Mouse (Mus musculus) midbrain, embryonic 14.5 days (tissue): Measurements from ENCODE around the gene Isg20l2. TPM values are rescaled to one million over a fixed set of nuclear protein-coding genes. Genes with fewer than 3 reads are reported as not detected.
A peak's percentile ranks its signal among the peaks of the same experiment; 100 is the strongest.

Experiments used
- ATAC-seq: fragments of 200-750 bp; cut with Nextera tagmentation; 2 replicates; pipeline ENCODE4 v1.8.0; 2017; ENCODE audit warnings: moderate number of reproducible peaks, moderate library complexity; ENCODE audit not compliant: low FRiP score, low TSS enrichment
- DNase-seq: peaks from one replicate; pipeline ENCODE4 v3.0.0-alpha.2; 2015
- H3K27ac ChIP-seq: fragments of 300-500 bp; sonication (generic); replicated peaks from 2 replicates; pipeline ENCODE4 v1.5.1; 2014; ENCODE audit warnings: mild to moderate bottlenecking, low read depth, low read length, moderate library complexity
- H3K27me3 ChIP-seq: fragments of 300-500 bp; sonication (generic); 2 replicates; pipeline ENCODE4 v1.6.1; 2014; ENCODE audit warnings: low read length, control low read depth, mixed read lengths; ENCODE audit not compliant: control insufficient read depth, insufficient read depth
- H3K36me3 ChIP-seq: fragments of 300-500 bp; sonication (generic); 2 replicates; pipeline ENCODE4 v1.6.1; 2014; ENCODE audit warnings: low read length, control low read depth; ENCODE audit not compliant: control insufficient read depth, insufficient read depth
- H3K4me1 ChIP-seq: fragments of 300-500 bp; sonication (generic); 2 replicates; pipeline ENCODE4 v1.6.1; 2014; ENCODE audit warnings: mild to moderate bottlenecking, antibody characterized with exemption, low read length, control low read depth; ENCODE audit not compliant: control insufficient read depth, insufficient read depth
- H3K4me2 ChIP-seq: fragments of 300-500 bp; sonication (generic); 2 replicates; pipeline ENCODE4 v1.6.1; 2014; ENCODE audit warnings: mild to moderate bottlenecking, low read length, moderate library complexity
- H3K4me3 ChIP-seq: fragments of 300-500 bp; sonication (generic); replicated peaks from 2 replicates; pipeline ENCODE4 v1.5.1; 2014; ENCODE audit warnings: low read depth, low read length
- H3K9ac ChIP-seq: fragments of 300-500 bp; sonication (generic); replicated peaks from 2 replicates; pipeline ENCODE4 v1.6.1; 2014; ENCODE audit warnings: mild to moderate bottlenecking, low read length, moderate library complexity
- H3K9me3 ChIP-seq: fragments of 300-500 bp; sonication (generic); 2 replicates; pipeline ENCODE4 v1.6.1; 2016; ENCODE audit warnings: low read length, control low read depth, mixed read lengths; ENCODE audit not compliant: control insufficient read depth
- WGBS: fragments of 180-500 bp; shearing (Covaris S2); extraction: QIAGEN DNeasy Blood & Tissue Kit; methylation state at CpG from one replicate; pipeline ENCODE4 v1.1.7; 2014; 5-methylcytosine and 5-hydroxymethylcytosine counted together
- polyA plus RNA-seq: library from polyadenylated mRNA; unstranded; fragments of >200 nt; fragmentation: Nextera tagmentation; extraction: Ambion mirVana; gene quantifications from 2 replicates; pipeline ENCODE4 v1.2.1, GENCODE M21; 2014

Gene Isg20l2
- polyA plus RNA-seq, 1 experiment from 2014 or later, result 23.2 TPM

DNA sequence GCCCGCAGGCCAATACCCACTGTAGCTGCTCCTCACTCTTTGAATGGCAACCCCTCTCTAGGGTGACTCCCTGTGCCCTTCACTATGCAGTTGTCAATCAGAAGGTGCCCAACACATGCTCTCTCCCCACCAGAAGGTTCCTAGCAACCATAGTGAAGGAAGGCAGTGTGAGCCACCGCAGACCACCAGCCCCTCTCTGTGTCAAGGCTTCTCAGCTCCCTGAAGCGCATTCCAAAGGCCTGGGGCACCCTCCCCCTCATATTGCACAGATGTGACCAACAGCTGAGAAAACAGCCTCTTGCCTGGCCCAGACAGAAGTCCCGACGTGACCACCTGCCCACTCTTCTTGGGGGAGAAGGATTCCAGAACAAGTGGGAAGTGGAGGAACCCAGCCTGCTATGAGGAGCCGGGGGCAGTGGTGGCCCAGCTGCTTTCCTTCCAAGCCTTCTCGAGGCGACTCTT lies 42.1 kb downstream of the Isg20l2 start:
- no peaks in the 10 kb centered on the region for H3K9me3 ChIP-seq
- H3K27ac ChIP-seq, result peak overlapping the region; percentile 66
- H3K4me2 ChIP-seq, result peak overlapping the region; percentile 94
- ATAC-seq (0 out of 2 replicates have a peak, but pooled peaks have one; percentile 19), DNase-seq (peak; percentile 48)
- no peaks in the 10 kb centered on the region for H3K27me3 ChIP-seq
- H3K9ac ChIP-seq, result peak overlapping the region; percentile 71
- WGBS, result 5% methylated on average over 8 of the region's 8 CpGs
- H3K4me3 ChIP-seq, result peak overlapping the region; percentile 58
- peaks cover 7% of the 10 kb centered on the region; the same call in 1 of the 2 replicates for H3K36me3 ChIP-seq
- H3K4me1 ChIP-seq, result peaks cover 30% of the 10 kb centered on the region

DNA sequence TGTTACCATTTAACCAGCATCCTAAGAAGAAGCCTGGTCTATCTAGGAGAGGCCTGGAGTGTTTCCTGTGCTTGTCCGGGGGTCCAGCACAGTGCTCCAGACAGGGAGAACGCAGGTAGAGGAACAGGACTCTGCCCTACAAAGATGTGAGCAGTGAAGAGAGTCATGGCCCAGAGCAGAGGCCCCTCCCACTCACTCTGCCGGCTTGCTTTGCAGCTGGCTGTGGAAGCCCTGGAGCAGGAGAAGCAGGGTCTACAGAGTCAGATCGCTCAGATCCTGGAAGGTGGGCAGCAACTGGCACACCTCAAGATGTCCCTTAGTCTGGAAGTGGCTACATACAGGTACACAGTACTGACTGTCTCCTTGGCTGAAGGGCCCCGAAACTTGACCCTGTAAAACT lies 42.7 kb downstream of the Isg20l2 start:
- H3K27ac ChIP-seq, result peak overlapping the region; percentile 66
- H3K4me2 ChIP-seq, result peak overlapping the region; percentile 94
- H3K4me1 ChIP-seq, result peaks cover 30% of the 10 kb centered on the region
- DNase-seq (no peak), ATAC-seq (no peak)
- peak overlapping the region; percentile 58 for H3K4me3 ChIP-seq
- peak overlapping the region; percentile 71 for H3K9ac ChIP-seq
- WGBS, result 18% methylated on average over 5 of the region's 5 CpGs
- no peaks in the 10 kb centered on the region for H3K9me3 ChIP-seq
- no peaks in the 10 kb centered on the region for H3K27me3 ChIP-seq
- H3K36me3 ChIP-seq, result peaks cover 7% of the 10 kb centered on the region; the same call in 1 of the 2 replicates

DNA sequence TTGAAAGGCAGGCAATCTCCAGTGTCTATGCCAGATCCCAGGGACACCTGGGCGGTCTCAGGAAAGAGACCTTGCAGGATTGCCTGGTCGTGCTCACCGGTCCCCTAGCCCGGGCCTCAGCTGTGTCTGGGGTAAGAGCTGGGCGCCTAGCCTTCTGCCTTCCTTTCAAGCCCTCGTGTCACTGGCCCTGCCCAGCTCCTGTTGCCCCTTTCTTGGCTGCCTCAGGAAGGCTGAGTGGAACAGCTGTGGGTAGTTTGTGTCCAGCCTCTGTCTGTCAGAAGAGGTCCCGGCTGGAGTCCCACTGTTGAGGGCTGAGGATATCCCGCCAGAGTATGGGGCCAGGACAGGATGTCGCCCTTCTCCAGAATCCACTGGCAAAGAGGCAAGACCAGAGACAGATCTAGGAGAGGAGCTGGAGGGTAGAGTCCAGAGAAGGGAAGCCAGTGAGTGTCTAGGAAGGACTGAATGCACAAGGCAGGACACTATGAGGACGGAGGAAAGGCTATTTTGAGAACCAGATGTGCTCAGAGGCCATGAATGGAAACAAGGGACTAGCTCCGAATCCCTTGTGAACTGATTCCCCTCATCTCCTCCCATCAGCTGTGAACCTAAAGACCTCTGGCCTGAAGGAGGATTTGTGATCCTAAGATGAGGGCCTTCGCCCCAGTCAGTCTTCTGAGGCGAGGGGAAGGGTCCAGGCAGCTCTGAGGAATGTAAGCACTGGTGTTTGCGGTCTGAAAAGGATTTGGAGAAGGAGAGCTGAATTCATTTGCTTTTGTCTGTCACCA lies 43.7 kb downstream of the Isg20l2 start:
- peaks cover 30% of the 10 kb centered on the region for H3K4me1 ChIP-seq
- peak overlapping the region; percentile 58 for H3K4me3 ChIP-seq
- peaks cover 7% of the 10 kb centered on the region for H3K36me3 ChIP-seq
- H3K9me3 ChIP-seq, result no peaks in the 10 kb centered on the region
- ATAC-seq (no peak; the same call in none of the 2 replicates), DNase-seq (no peak)
- peak overlapping the region; percentile 71; the same call in 1 of the 2 replicates for H3K9ac ChIP-seq
- WGBS, result 7% methylated on average over 14 of the region's 14 CpGs
- H3K4me2 ChIP-seq, result peak overlapping the region; percentile 94
- H3K27ac ChIP-seq, result peak overlapping the region; percentile 66
- no peaks in the 10 kb centered on the region for H3K27me3 ChIP-seq

DNA sequence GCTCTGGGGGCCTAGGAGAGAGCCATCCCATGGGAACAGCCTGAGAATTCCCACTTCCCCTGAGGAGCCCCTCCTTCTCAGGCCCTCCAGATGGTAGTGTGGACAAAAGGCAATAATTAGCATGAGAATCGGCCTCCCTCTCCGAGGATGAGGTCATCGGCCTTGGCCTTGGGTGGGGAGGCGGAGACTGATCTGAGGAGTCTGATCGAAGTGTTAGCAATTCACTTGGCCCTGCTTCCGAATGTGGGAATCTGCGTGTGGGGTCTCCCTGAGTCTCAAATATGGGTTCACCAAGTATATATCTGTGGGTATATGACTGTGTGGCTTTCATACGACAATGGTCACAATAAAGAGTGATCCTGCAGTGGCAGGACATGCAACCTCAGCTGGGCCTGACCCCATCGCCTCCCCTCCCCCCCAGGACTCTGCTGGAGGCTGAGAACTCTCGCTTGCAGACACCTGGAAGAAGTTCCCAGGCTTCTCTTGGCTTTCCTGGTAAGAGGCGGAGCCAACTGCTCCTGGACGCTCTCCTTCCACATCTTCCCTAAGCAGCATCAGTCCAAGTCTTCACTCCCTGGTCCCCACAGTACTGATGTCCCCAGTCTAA lies 44.4 kb downstream of the Isg20l2 start:
- H3K36me3 ChIP-seq, result peaks cover 7% of the 10 kb centered on the region
- H3K4me2 ChIP-seq, result peak overlapping the region; percentile 94
- DNase-seq (peak; percentile 82), ATAC-seq (peak; percentile 57)
- H3K9ac ChIP-seq, result no peak overlapping the region; the same call in 1 of the 2 replicates
- peak overlapping the region; percentile 66; the same call in 1 of the 2 replicates for H3K27ac ChIP-seq
- 4% methylated on average over 12 of the region's 12 CpGs for WGBS
- no peaks in the 10 kb centered on the region for H3K27me3 ChIP-seq
- no peaks in the 10 kb centered on the region for H3K9me3 ChIP-seq
- H3K4me3 ChIP-seq, result 0 out of 2 replicates have a peak overlapping the region, but pooled peaks have one; percentile 7
- peaks cover 30% of the 10 kb centered on the region for H3K4me1 ChIP-seq

DNA sequence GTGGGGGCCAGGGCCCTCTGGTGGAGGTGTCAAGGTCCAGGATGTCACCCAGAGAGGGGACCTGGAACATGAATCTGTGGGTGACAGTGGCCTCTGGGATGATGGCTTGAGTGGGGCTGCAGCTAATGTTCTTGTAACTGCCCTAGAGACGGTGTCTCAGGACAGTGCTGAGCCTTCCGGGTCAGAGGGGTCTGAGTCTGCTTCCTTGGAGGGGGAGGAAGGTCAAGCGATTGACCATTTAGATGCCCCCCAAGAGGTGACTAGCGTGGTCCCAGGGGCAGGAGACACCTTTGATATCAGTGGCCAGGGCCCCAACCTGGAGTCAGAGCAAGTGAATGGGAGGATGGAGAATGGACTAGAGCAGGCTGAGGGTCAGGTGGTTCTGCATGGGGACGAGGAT lies 49.4 kb downstream of the Isg20l2 start:
- Histone ChIP-seq H3K36me3 (peaks cover 7% of the 10 kb centered on the region), H3K27me3 (no peaks in the 10 kb centered on the region), H3K4me2 (no peak overlapping the region), H3K9ac (no peak overlapping the region), H3K4me3 (no peak overlapping the region), H3K27ac (no peak overlapping the region), H3K4me1 (peaks cover 17% of the 10 kb centered on the region), H3K9me3 (no peaks in the 10 kb centered on the region)
- ATAC-seq (no peak), DNase-seq (no peak)
- WGBS, result 87% methylated on average over 5 of the region's 5 CpGs

DNA sequence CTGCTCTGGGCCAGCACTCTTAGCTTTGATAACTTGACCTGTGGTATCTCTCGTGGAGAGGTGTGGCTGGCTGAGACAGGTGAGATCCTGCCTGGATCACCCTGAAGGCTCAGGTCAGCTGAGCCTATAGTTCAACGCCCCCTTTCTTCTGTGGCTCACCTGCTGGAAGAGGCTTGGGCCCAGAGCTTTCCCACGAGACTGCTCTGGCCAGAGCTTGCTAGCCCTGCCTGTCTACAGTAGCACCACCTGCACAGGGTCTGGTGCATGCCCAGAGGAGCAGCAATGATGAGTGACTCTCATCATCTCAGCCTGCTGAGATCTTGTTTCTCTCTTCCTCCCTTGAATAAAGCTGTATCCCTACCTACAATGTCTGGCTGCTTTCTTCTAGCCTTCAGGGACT lies 50.0 kb downstream of the Isg20l2 start:
- H3K36me3 ChIP-seq, result peaks cover 7% of the 10 kb centered on the region
- WGBS, result 66% methylated on average over 3 of the region's 3 CpGs
- H3K27me3 ChIP-seq, result no peaks in the 10 kb centered on the region
- H3K4me1 ChIP-seq, result peaks cover 20% of the 10 kb centered on the region
- no peak overlapping the region for H3K4me2 ChIP-seq
- no peak for DNase-seq
- no peak overlapping the region for H3K27ac ChIP-seq
- no peak overlapping the region for H3K4me3 ChIP-seq
- H3K9me3 ChIP-seq, result no peaks in the 10 kb centered on the region
- no peak for ATAC-seq
- no peak overlapping the region for H3K9ac ChIP-seq

DNA sequence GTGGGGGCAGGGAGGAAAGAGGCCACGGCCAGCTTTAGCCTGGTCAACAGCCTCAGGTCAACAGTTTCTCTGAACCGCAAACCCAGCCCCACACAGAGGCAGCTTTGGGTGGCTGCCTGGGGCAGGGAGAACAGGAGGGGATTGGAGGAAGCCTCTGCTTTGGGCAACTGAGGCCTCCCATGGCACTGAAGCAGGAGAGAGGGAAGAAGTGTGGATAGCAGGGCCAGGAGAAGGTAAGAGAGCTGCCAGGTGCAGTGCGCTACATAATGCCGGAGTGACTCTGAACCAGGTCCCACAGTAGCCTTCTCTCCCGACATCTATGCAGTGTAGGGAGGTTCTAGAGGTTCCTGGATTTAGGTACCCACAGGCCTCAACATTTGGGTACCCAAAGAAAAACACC lies 50.6 kb downstream of the Isg20l2 start:
- DNase-seq, result no peak
- no peak overlapping the region for H3K9ac ChIP-seq
- WGBS, result 66% methylated on average over 5 of the region's 5 CpGs

DNA sequence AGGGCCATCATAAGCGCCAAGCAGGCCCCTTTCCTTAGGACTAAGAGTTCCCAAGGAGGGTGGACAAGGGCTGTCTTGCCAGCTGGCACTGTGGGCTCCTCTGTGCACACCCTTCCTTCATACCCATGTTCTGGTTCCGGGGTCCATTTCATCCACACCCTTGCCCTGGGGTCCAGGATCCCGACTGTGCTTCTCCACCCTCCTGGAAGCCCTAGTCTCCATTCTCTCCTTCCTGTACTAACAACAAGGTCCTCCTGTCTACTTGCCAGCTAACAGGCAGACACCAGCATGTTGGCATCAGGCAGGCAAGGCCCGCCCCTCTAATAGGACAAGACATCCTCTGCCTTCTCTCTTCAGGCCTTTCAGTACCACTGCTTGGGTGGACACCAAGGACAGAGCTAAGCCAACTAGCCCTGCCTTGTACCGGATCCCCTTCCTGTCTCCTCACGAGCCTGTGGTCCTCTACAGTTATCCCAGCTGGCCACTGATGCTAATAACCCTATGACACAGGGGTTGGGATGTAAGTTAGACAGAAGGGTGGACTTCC lies 51.2 kb downstream of the Isg20l2 start:
- Histone ChIP-seq H3K9me3 (no peaks in the 10 kb centered on the region), H3K4me1 (peaks cover 26% of the 10 kb centered on the region), H3K27me3 (no peaks in the 10 kb centered on the region), H3K36me3 (no peaks in the 10 kb centered on the region; the same call in 1 of the 2 replicates), H3K9ac (no peak overlapping the region), H3K4me2 (no peak overlapping the region), H3K27ac (no peak overlapping the region), H3K4me3 (no peak overlapping the region)
- DNase-seq (no peak), ATAC-seq (no peak)
- WGBS, result 84% methylated on average over 6 of the region's 6 CpGs

More for the DNA sequence above, 50.6 kb downstream of the Isg20l2 start:
- H3K4me3 ChIP-seq, result no peak overlapping the region
- H3K27me3 ChIP-seq, result no peaks in the 10 kb centered on the region
- no peak overlapping the region for H3K4me2 ChIP-seq
- ATAC-seq, result no peak
- peaks cover 26% of the 10 kb centered on the region for H3K4me1 ChIP-seq
- H3K27ac ChIP-seq, result no peak overlapping the region
- H3K9me3 ChIP-seq, result no peaks in the 10 kb centered on the region
- H3K36me3 ChIP-seq, result peaks cover 2% of the 10 kb centered on the region
